Mouse (Mus musculus) stomach, postnatal 0 days (tissue): ENCODE measurements around the gene Tmem220. TPM values are rescaled to one million over a fixed set of nuclear protein-coding genes. Genes with fewer than 3 reads are reported as not detected.

Experiments
- ATAC-seq: fragments of 200-750 bp; cut with Nextera tagmentation; 2 replicates; pipeline ENCODE4 v1.8.0; 2017; ENCODE audit not compliant: low FRiP score, low TSS enrichment
- DNase-seq: peaks from one replicate; pipeline ENCODE4 v3.0.0-alpha.2; 2016; ENCODE audit warnings: low spot score
- H3K27ac ChIP-seq: fragments of 300-500 bp; sonication (generic); replicated peaks from 2 replicates; pipeline ENCODE4 v1.5.1; 2014; ENCODE audit warnings: mild to moderate bottlenecking, control low read depth
- H3K27me3 ChIP-seq: fragments of 300-500 bp; sonication (generic); 2 replicates; pipeline ENCODE4 v1.6.1; 2014; ENCODE audit warnings: low read length; ENCODE audit not compliant: control insufficient read depth, insufficient read depth
- H3K36me3 ChIP-seq: fragments of 300-500 bp; sonication (generic); 2 replicates; pipeline ENCODE4 v1.6.1; 2014; ENCODE audit warnings: low read length, mixed read lengths; ENCODE audit not compliant: control insufficient read depth, insufficient read depth
- H3K4me1 ChIP-seq: fragments of 300-500 bp; sonication (generic); replicated peaks from 2 replicates; pipeline ENCODE4 v1.6.1; 2014; ENCODE audit warnings: antibody characterized with exemption; ENCODE audit not compliant: control insufficient read depth, insufficient read depth
- H3K4me2 ChIP-seq: fragments of 300-500 bp; sonication (generic); replicated peaks from 2 replicates; pipeline ENCODE4 v1.6.1; 2014; ENCODE audit warnings: low read depth, mild to moderate bottlenecking, control low read depth, moderate library complexity
- H3K4me3 ChIP-seq: fragments of 300-500 bp; sonication (generic); 2 replicates; pipeline ENCODE4 v1.5.1; 2014; ENCODE audit warnings: low read depth, low read length, control low read depth
- H3K9ac ChIP-seq: fragments of 300-500 bp; sonication (generic); 2 replicates; pipeline ENCODE4 v1.6.1; 2014; ENCODE audit warnings: mild to moderate bottlenecking, low read length, control low read depth, mixed read lengths
- H3K9me3 ChIP-seq: fragments of 300-500 bp; sonication (generic); 2 replicates; pipeline ENCODE4 v1.6.1; 2016; ENCODE audit warnings: low read length; ENCODE audit not compliant: control insufficient read depth
- CTCF ChIP-seq: IDR thresholded peaks from 2 replicates; pipeline ENCODE4 v1.5.1; 2016; ENCODE audit warnings: antibody characterized with exemption, low read depth, mild to moderate bottlenecking, moderate library complexity
- EP300 ChIP-seq: optimal IDR thresholded peaks from 2 replicates; pipeline ENCODE3; 2016; ENCODE audit warnings: antibody characterized with exemption
- WGBS: fragments of 180-500 bp; shearing (Covaris S2); extraction: QIAGEN DNeasy Blood & Tissue Kit; methylation state at CpG from one replicate; pipeline ENCODE4 v1.1.7; 2014; 5-methylcytosine and 5-hydroxymethylcytosine counted together
- polyA plus RNA-seq: library from polyadenylated mRNA; unstranded; fragments of >200 nt; fragmentation: Nextera tagmentation; extraction: Ambion mirVana; gene quantifications from 2 replicates; pipeline ENCODE4 v1.2.1, GENCODE M21; 2015

Tmem220 gene
- polyA plus RNA-seq, 1 experiment from 2014 or later = 3.7 TPM

DNA sequence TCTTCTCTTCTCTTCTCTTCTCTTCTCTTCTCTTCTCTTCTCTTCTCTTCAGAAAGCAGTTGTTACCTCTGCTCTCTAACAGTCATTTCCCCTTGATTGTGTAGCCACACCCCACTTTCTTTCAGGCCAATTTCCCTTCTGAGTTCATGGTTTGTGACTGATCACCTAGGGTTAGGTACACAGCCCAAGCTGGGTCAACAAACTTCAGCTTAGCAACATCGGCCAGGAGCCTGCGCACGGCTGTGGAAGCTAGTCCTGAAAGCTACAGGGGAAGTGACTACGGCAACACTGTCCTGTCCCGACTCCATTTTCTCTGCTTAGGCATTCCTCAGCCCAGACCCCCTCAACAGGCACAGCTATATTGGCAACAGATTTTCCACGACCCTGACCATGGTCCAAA lies 20.0 kb downstream of the Tmem220 start:
- ATAC-seq = peak; percentile 97
- DNase-seq = peak; percentile 82
- no peaks in the 10 kb centered on the region for H3K9me3 ChIP-seq
- no peak overlapping the region for H3K9ac ChIP-seq
- H3K4me2 ChIP-seq = no peak overlapping the region
- peaks cover 4% of the 10 kb centered on the region for H3K36me3 ChIP-seq
- no peaks in the 10 kb centered on the region for H3K27me3 ChIP-seq
- H3K27ac ChIP-seq = peak overlapping the region; percentile 50
- no peak overlapping the region for H3K4me3 ChIP-seq
- WGBS = 57% methylated on average over 6 of the region's 6 CpGs
- no peak for TF ChIP-seq EP300
- no peak for TF ChIP-seq CTCF
- no peaks in the 10 kb centered on the region; the same call in 1 of the 2 replicates for H3K4me1 ChIP-seq

DNA sequence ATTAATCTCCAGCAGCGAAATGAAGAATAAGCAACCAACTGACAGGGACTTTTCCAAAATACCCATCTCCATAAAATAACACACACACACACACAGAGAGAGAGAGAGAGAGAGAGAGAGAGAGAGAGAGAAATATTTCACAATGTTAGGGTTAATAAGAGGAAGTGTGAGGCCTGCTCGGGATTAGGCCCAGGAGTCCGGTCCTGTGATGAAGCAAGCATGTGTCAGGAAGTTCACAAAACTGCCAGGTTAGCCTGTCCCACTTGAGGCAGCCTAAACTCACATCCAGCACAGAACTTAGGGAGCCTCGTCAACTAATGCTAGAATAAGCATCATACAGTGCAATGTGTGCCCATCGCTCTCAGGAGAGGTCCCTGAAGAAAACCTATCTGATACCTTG lies 22.2 kb downstream of the Tmem220 start:
- no peak for TF ChIP-seq EP300
- no peak for TF ChIP-seq CTCF
- Histone ChIP-seq H3K9me3 (no peaks in the 10 kb centered on the region), H3K36me3 (no peaks in the 10 kb centered on the region), H3K4me3 (no peak overlapping the region), H3K27me3 (no peaks in the 10 kb centered on the region), H3K9ac (no peak overlapping the region), H3K4me2 (no peak overlapping the region), H3K4me1 (no peaks in the 10 kb centered on the region; the same call in 1 of the 2 replicates), H3K27ac (no peak overlapping the region)
- ATAC-seq = no peak
- 72% methylated on average over 5 of the region's 5 CpGs for WGBS
- DNase-seq = no peak

DNA sequence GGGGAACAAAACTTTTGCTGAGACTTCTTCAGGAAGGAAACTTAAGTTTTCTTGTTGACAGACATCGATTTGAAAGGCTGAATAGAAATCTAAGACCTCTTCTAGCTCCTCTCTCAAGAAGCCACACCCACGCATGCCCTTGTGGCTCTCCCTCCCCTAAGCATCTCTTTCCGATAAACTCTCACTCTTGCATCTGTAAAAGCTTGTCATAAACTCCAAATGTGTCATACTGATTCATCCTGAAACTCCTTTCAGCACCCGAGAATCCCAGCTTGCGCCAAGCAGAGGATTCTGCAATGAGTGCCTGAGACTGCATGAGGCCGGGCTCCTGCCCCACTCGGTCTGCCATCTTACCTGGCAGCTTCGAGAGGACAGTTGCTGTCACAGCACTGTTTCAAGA lies 23.5 kb downstream of the Tmem220 start:
- Histone ChIP-seq H3K27me3 (no peaks in the 10 kb centered on the region), H3K4me1 (no peaks in the 10 kb centered on the region; the same call in 1 of the 2 replicates), H3K27ac (no peak overlapping the region), H3K36me3 (no peaks in the 10 kb centered on the region), H3K4me2 (no peak overlapping the region), H3K4me3 (no peak overlapping the region), H3K9me3 (no peaks in the 10 kb centered on the region), H3K9ac (no peak overlapping the region)
- TF ChIP-seq CTCF (no peak), EP300 (no peak)
- ATAC-seq = no peak
- DNase-seq = no peak
- WGBS = 85% methylated on average over 8 of the region's 8 CpGs

DNA sequence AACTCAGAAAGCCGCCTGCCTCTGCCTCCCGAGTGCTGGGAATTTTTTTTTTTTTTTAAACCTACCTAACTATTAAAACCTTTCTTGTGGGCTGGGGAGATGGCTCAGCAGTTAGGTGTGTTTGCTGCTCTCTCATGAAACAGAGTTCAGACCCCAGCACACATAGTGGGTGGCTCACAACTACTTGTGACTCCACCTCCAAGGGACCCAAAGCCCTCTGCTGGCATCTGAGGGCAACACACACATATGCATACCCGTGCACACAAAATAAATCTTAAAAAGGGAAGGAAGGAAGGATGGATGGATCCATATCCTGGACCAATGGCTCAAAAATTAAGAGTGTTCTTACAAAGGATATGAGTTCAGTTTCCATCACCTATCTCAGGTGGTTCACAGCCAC lies 24.3 kb downstream of the Tmem220 start:
- H3K4me3 ChIP-seq = no peak overlapping the region
- H3K9ac ChIP-seq = no peak overlapping the region
- DNase-seq (no peak), ATAC-seq (no peak)
- WGBS = 86% methylated on average over 3 of the region's 3 CpGs
- no peaks in the 10 kb centered on the region for H3K36me3 ChIP-seq
- no peak overlapping the region for H3K27ac ChIP-seq
- no peaks in the 10 kb centered on the region for H3K9me3 ChIP-seq
- no peaks in the 10 kb centered on the region; the same call in 1 of the 2 replicates for H3K4me1 ChIP-seq
- TF ChIP-seq EP300 (no peak), CTCF (no peak; the same call in 1 of the 2 replicates)
- no peak overlapping the region for H3K4me2 ChIP-seq
- no peaks in the 10 kb centered on the region for H3K27me3 ChIP-seq

DNA sequence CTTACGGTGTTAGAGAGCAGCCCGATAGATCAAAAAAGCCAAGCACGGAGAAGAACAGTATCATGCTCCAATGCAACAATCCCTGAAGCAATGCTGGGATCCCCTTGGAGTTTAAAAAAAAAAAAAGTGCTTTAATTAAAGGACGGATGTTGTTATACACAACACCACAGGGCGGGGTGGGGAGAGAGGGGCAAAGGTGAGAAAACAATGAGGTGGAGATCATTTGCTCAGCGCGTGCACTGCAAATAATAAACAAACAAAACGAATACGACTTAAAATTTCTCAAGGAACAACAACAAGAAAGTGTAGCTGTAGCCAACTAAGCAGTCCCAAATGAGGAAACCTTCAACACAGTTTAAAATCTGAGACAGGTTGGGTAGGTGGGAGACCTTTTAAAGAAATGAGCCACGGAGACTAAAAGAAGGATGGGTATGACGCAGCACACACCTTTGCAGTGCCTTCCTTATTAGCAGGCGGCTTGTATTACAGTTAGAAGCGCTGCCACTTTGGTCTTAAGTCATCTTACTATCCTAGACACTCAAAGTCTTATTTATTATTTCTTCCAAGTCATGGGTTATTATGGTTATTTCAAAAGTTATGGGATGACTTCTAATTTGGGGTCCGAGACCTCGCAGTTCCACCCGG lies 26.8 kb downstream of the Tmem220 start:
- no peaks in the 10 kb centered on the region for H3K27me3 ChIP-seq
- no peaks in the 10 kb centered on the region for H3K4me1 ChIP-seq
- no peak for TF ChIP-seq CTCF
- no peak for TF ChIP-seq EP300
- peak overlapping the region; percentile 89 for H3K27ac ChIP-seq
- 6% methylated on average over 16 of the region's 16 CpGs for WGBS
- DNase-seq (no peak), ATAC-seq (peak; percentile 55; the same call in 1 of the 2 replicates)
- H3K9me3 ChIP-seq = no peaks in the 10 kb centered on the region
- peak overlapping the region; percentile 98 for H3K4me3 ChIP-seq
- peaks cover 13% of the 10 kb centered on the region; the same call in 1 of the 2 replicates for H3K36me3 ChIP-seq
- H3K4me2 ChIP-seq = peak overlapping the region; percentile 66
- H3K9ac ChIP-seq = peak overlapping the region; percentile 89

DNA sequence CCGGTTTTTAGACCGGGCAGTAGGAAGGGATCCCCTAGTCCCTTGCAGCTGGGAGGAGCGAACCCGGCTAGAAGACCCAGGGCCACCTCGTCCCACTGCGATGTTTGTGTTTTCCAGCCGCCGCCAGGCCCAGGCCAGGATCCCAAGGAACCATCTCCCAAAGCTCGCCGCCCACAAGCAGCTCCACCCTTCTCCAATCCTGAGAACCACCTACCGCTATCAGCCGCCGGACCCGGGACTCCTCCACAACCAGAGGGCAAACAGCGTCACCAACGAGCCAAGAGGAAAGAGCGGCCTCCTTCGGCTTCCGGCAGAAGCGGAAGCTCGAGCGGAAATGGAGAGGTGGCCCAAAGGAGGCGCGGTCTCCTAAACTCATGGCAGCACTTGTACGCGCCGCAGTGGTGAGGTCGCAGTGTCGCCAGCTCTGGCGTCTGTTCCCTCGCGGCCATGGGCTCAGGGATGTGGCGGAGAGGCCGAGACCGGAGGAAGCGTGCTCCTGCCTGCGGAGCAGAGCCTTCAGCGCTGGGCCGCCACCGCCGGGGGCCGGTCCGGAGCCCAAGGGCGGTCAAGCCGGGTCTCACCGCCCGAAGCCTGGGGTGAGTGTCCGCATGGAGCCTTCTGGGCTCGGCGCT lies 27.5 kb downstream of the Tmem220 start, which contains the start of the genes Adprm and Sco1:
TSS of gene Adprm (minus strand) at position 274 of the 632 bp plus-strand sequence.
TSS of gene Sco1 (plus strand) at position 350 of the 632 bp plus-strand sequence.
- Histone ChIP-seq H3K36me3 (peaks cover 16% of the 10 kb centered on the region), H3K4me1 (no peaks in the 10 kb centered on the region), H3K27me3 (no peaks in the 10 kb centered on the region), H3K4me2 (peak within 1 kb of the TSS; percentile 66), H3K9me3 (no peaks in the 10 kb centered on the region), H3K27ac (peak within 1 kb of the TSS; percentile 89), H3K9ac (peak within 1 kb of the TSS; percentile 89), H3K4me3 (peak within 1 kb of the TSS; percentile 98)
- WGBS = under 1% methylated on average over 50 of the region's 50 CpGs
- TF ChIP-seq CTCF = peak; percentile 68
- TF ChIP-seq EP300 = no peak
- DNase-seq (peak; percentile 92), ATAC-seq (peak; percentile 96)
